Mouse (Mus musculus): Measurements from ENCODE around the gene Foxp1. TPM values are rescaled to one million over a fixed set of nuclear protein-coding genes. Genes with fewer than 3 reads are reported as not detected.
A peak's percentile ranks its signal among the peaks of the same experiment; 100 is the strongest.

Gene Foxp1
- polyA plus RNA-seq, 1 experiment from 2014 or later = 99.3 TPM

DNA sequence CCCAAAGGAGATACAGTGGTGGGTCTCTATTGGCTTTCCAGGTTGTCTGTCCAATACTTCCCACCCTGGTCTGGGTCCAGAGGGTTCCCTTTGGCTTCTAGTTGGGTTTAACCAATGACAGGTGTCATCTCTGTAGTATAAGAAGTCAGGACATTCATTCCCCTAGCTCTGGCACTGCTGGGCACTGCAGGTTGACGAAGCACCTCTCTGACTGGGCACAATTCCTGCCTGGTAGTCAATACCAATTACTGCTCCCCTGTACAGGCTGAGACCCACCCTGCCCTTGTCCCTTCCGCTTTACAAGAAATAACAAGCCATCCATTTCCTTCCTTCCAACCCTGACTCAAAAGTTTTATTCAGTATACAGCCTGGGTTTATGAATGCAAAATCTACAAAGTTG lies 81.9 kb downstream of the Foxp1 start:
- H3K4me3 ChIP-seq = no peak overlapping the region
- peaks cover 34% of the 10 kb centered on the region for H3K4me1 ChIP-seq
- no peaks in the 10 kb centered on the region for H3K36me3 ChIP-seq
- H3K27me3 ChIP-seq (ENCODE audit: insufficient read depth, poor library complexity, severe bottlenecking) = no peaks in the 10 kb centered on the region
- no peak for DNase-seq (ENCODE audit: low spot score)
- H3K27ac ChIP-seq = peak overlapping the region; percentile 74
- WGBS = 91% methylated on average over 2 of the region's 2 CpGs
- H3K9me3 ChIP-seq = no peaks in the 10 kb centered on the region

- peak overlapping the region; percentile 74 for H3K27ac ChIP-seq
- no peaks in the 10 kb centered on the region for H3K9me3 ChIP-seq
- peak overlapping the region; percentile 3; the same call in 1 of the 2 replicates for H3K4me3 ChIP-seq
- no peak for DNase-seq (ENCODE audit: low spot score)
- H3K4me1 ChIP-seq = peaks cover 34% of the 10 kb centered on the region
- 6% methylated on average over 9 of the region's 9 CpGs for WGBS
- H3K36me3 ChIP-seq = 0 out of 2 replicates have a peak, but pooled peaks cover 1% of the 10 kb centered on the region
- H3K27me3 ChIP-seq (ENCODE audit: insufficient read depth, poor library complexity, severe bottlenecking) = no peaks in the 10 kb centered on the region
Measured at GRCm38 (mm10) chr6:99439878-99440361, 82.6 kb downstream of the Foxp1 start.

DNA sequence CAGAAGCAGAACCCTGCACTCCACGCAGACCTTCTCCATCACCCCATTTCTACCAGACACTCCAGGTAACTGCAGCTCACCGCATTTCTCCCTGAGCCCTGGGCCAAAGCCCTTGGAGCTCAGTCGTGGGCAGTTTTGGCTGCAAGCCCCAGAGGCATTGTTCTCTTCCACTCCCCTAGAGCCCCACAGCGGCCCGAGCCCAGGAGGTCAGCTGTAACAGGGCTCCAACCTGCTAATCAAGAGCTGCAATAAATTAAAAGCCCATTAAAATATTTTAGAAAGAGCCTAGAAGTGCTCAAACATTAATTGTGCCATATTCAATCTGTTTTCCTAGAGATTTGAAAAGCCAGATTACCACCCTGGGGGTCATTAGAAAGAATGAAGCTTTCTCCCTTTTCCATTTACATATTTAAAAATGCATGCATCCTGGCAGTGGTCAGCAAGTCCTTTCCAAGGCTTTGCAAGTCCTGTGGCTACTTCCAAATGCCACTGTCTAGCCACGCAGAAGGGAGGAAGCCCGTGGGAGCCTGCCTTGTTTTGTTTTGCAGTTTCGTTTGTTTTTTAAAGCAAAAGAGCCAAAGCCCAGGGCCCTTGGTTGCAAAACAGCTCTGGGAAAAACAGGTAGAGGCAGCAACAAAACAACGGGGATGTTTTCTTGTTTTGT lies 83.2 kb downstream of the Foxp1 start:
- peak overlapping the region; percentile 74 for H3K27ac ChIP-seq
- DNase-seq (ENCODE audit: low spot score) = no peak
- peaks cover 34% of the 10 kb centered on the region for H3K4me1 ChIP-seq
- peaks cover 7% of the 10 kb centered on the region; the same call in 1 of the 2 replicates for H3K36me3 ChIP-seq
- H3K27me3 ChIP-seq (ENCODE audit: insufficient read depth, poor library complexity, severe bottlenecking) = no peaks in the 10 kb centered on the region
- H3K9me3 ChIP-seq = no peaks in the 10 kb centered on the region
- peak overlapping the region; percentile 3; the same call in 1 of the 2 replicates for H3K4me3 ChIP-seq
- WGBS = 26% methylated on average over 9 of the region's 9 CpGs

DNA sequence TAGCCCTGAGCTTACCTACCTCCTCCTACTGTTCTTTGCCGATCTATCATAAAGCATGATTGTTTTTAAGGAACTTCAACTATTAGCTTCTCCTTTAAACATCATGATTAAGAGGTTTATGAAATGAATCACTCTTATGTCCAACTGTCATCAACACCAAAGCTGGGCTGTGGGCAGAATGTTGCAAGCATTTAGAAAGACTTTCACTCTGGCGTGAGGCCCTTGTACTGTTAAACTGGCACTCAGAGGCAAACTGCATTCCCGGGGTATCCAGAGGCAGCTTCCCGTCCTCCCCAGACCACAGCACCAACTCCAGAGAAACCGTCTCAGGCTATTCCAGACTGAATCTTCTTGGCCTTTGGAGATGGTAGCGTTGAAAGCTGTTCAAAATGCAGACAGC lies 86.2 kb downstream of the Foxp1 start:
- no peak for DNase-seq (ENCODE audit: low spot score)
- Histone ChIP-seq H3K27ac (no peak overlapping the region), H3K4me1 (peaks cover 30% of the 10 kb centered on the region), H3K36me3 (peaks cover 9% of the 10 kb centered on the region; the same call in 1 of the 2 replicates), H3K27me3 (ENCODE audit: insufficient read depth, poor library complexity, severe bottlenecking) (no peaks in the 10 kb centered on the region), H3K4me3 (no peak overlapping the region), H3K9me3 (no peaks in the 10 kb centered on the region)
- WGBS = 82% methylated on average over 6 of the region's 6 CpGs

- Histone ChIP-seq H3K27me3 (ENCODE audit: insufficient read depth, poor library complexity, severe bottlenecking) (no peaks in the 10 kb centered on the region), H3K9me3 (no peaks in the 10 kb centered on the region), H3K4me3 (no peak overlapping the region), H3K27ac (no peak overlapping the region), H3K4me1 (peaks cover 18% of the 10 kb centered on the region), H3K36me3 (peaks cover 9% of the 10 kb centered on the region; the same call in 1 of the 2 replicates)
- DNase-seq (ENCODE audit: low spot score) = no peak
- 94% methylated on average over 10 of the region's 10 CpGs for WGBS
Measured at GRCm38 (mm10) chr6:99435140-99435539, 87.4 kb downstream of the Foxp1 start.

DNA sequence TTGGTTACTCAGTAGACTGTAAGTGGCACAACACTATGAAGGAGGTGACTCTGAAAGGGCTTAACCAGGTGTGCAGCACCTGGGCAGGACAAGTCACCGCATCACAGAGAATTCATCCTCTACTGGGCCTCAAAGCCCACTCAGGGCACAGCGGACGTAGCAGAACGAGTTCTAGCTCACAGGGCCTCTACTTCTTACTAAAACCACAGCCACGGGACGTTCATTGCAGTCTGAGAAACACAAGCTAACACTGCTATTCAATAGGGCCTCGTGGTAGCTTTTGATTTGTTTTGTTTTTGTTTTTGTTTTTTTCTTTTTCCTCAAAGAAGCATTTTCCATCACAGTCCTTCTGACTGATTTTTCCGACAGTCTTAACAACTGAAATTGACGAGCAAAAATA lies 89.5 kb downstream of the Foxp1 start:
- H3K27me3 ChIP-seq (ENCODE audit: insufficient read depth, poor library complexity, severe bottlenecking) = no peaks in the 10 kb centered on the region
- no peaks in the 10 kb centered on the region for H3K9me3 ChIP-seq
- H3K27ac ChIP-seq = no peak overlapping the region
- H3K36me3 ChIP-seq = peaks cover 9% of the 10 kb centered on the region; the same call in 1 of the 2 replicates
- 0 out of 2 replicates have a peak, but pooled peaks cover 6% of the 10 kb centered on the region for H3K4me1 ChIP-seq
- no peak overlapping the region for H3K4me3 ChIP-seq
- DNase-seq (ENCODE audit: low spot score) = no peak
- WGBS = 87% methylated on average over 9 of the region's 9 CpGs

GRCm38 (mm10) chr6:99431941-99432340 lies 90.6 kb downstream of the Foxp1 start:
- 76% methylated on average over 4 of the region's 4 CpGs for WGBS
- H3K4me3 ChIP-seq = no peak overlapping the region
- no peak for DNase-seq (ENCODE audit: low spot score)
- no peaks in the 10 kb centered on the region for H3K9me3 ChIP-seq
- 0 out of 2 replicates have a peak, but pooled peaks cover 6% of the 10 kb centered on the region for H3K4me1 ChIP-seq
- H3K27me3 ChIP-seq (ENCODE audit: insufficient read depth, poor library complexity, severe bottlenecking) = no peaks in the 10 kb centered on the region
- no peak overlapping the region for H3K27ac ChIP-seq
- H3K36me3 ChIP-seq = peaks cover 9% of the 10 kb centered on the region; the same call in 1 of the 2 replicates

GRCm38 (mm10) chr6:99430560-99430959 lies 92.0 kb downstream of the Foxp1 start:
- H3K4me1 ChIP-seq = 0 out of 2 replicates have a peak, but pooled peaks cover 6% of the 10 kb centered on the region
- no peaks in the 10 kb centered on the region for H3K27me3 ChIP-seq (ENCODE audit: insufficient read depth, poor library complexity, severe bottlenecking)
- H3K36me3 ChIP-seq = peaks cover 9% of the 10 kb centered on the region; the same call in 1 of the 2 replicates
- no peak overlapping the region for H3K4me3 ChIP-seq
- H3K9me3 ChIP-seq = no peaks in the 10 kb centered on the region
- no peak for DNase-seq (ENCODE audit: low spot score)
- H3K27ac ChIP-seq = no peak overlapping the region
- whole genome bisulfite sequencing = 93% methylated on average over 14 of the region's 14 CpGs

DNA sequence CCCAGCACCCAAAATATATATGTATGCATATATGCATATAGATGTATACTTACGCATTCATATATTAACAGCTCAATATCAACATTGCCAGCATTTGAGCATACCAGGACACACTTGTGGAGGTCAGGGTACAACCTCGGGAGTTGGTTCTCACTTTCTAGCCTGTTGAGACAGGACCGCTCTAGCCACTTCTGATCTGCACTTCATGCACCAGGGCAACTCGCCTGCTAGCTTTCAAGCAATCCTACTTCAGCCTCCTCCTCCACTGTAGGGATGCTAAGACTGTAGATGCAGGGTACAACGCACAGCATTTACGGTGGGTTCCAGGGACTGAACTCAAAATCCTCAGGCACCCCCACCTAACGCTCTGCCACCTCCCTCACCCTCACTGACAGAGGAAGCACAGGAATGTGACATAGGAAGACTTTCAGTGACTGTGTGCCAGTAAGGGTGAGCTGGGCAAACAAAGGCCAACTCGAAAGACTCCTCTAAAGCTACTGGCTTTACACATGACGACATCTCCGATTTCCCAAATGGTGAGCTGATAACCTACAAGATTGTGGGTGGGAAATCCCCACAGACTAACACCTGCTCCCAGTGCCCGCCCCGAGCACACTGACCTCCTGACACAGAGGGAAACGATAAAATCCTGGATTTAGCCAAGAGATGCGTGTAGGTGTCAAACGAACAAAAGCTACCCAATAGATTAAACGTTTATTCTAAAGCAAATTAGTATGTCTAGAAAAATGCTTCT lies 93.0 kb downstream of the Foxp1 start:
- DNase-seq (ENCODE audit: low spot score) = peak; percentile 56
- H3K36me3 ChIP-seq = peaks cover 4% of the 10 kb centered on the region; the same call in 1 of the 2 replicates
- H3K27me3 ChIP-seq (ENCODE audit: insufficient read depth, poor library complexity, severe bottlenecking) = no peaks in the 10 kb centered on the region
- H3K4me3 ChIP-seq = no peak overlapping the region
- H3K27ac ChIP-seq = no peak overlapping the region
- no peaks in the 10 kb centered on the region for H3K9me3 ChIP-seq
- 77% methylated on average over 16 of the region's 16 CpGs for WGBS
- H3K4me1 ChIP-seq = 0 out of 2 replicates have a peak, but pooled peaks cover 6% of the 10 kb centered on the region

GRCm38 (mm10) chr6:99428961-99429360 lies 93.6 kb downstream of the Foxp1 start:
- 79% methylated on average over 2 of the region's 2 CpGs for WGBS
- no peak for DNase-seq (ENCODE audit: low spot score)
- no peaks in the 10 kb centered on the region for H3K36me3 ChIP-seq
- H3K27me3 ChIP-seq (ENCODE audit: insufficient read depth, poor library complexity, severe bottlenecking) = no peaks in the 10 kb centered on the region
- no peak overlapping the region for H3K27ac ChIP-seq
- no peaks in the 10 kb centered on the region for H3K9me3 ChIP-seq
- no peak overlapping the region for H3K4me3 ChIP-seq
- 0 out of 2 replicates have a peak, but pooled peaks cover 6% of the 10 kb centered on the region for H3K4me1 ChIP-seq

DNA sequence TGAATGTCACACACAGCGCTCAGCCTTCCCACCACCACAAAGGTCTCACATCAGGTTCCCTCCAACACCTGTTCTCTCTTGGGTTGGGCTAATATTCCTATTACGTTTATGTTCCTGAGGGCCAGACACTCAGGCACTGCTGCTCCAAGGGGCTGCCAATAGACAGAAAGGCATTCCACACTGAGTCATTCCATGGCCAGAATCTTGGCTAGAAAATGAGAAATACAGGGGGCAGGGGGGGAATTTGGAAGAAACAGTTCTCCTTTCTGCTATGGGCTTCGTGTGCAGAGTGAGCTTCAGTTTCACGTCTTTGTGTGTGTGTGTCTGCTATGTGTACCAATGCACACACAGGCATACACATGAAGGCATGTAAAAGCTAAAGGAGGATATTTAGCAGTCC lies 95.2 kb downstream of the Foxp1 start:
- H3K27ac ChIP-seq = no peak overlapping the region
- WGBS = 91% methylated on average over 4 of the region's 4 CpGs
- H3K4me1 ChIP-seq = 0 out of 2 replicates have a peak, but pooled peaks cover 6% of the 10 kb centered on the region
- H3K36me3 ChIP-seq = no peaks in the 10 kb centered on the region
- no peak overlapping the region for H3K4me3 ChIP-seq
- H3K27me3 ChIP-seq (ENCODE audit: insufficient read depth, poor library complexity, severe bottlenecking) = no peaks in the 10 kb centered on the region
- no peaks in the 10 kb centered on the region for H3K9me3 ChIP-seq
- DNase-seq (ENCODE audit: low spot score) = no peak

DNA sequence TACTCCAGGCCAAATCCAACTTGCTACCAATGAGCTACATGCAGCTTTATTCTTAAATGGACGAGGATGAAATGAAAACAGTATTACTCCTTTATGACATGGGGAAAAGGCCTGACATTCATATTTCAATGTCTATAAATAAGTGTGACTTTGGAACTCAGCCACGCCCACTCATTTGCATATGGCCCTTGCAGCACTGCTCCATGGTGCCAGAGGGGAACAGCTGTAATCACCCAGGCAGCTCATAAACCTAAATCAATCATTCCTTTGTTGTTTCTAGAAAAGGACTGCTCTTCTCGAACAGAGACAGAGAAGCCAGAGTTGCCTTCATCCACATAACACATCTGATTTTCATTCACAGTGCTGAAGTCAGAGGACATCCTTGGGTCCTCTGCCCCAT lies 97.5 kb downstream of the Foxp1 start:
- DNase-seq (ENCODE audit: low spot score) = no peak
- 63% methylated on average over 3 of the region's 3 CpGs for WGBS

GRCm38 (mm10) chr6:99420666-99421065 lies 101.9 kb downstream of the Foxp1 start:
- Histone ChIP-seq H3K4me1 (no peaks in the 10 kb centered on the region), H3K4me3 (no peak overlapping the region), H3K27me3 (ENCODE audit: insufficient read depth, poor library complexity, severe bottlenecking) (no peaks in the 10 kb centered on the region), H3K9me3 (no peaks in the 10 kb centered on the region), H3K27ac (no peak overlapping the region), H3K36me3 (no peaks in the 10 kb centered on the region)
- 79% methylated on average over 8 of the region's 8 CpGs for WGBS
- no peak for DNase-seq (ENCODE audit: low spot score)

More for the DNA sequence above, 97.5 kb downstream of the Foxp1 start:
- no peaks in the 10 kb centered on the region for H3K36me3 ChIP-seq
- H3K4me1 ChIP-seq = 0 out of 2 replicates have a peak, but pooled peaks cover 6% of the 10 kb centered on the region
- no peaks in the 10 kb centered on the region for H3K27me3 ChIP-seq (ENCODE audit: insufficient read depth, poor library complexity, severe bottlenecking)
- no peak overlapping the region for H3K27ac ChIP-seq
- no peaks in the 10 kb centered on the region for H3K9me3 ChIP-seq
- H3K4me3 ChIP-seq = no peak overlapping the region
